Mouse (Mus musculus) neural tube, embryonic 11.5 days (tissue): Measurements from ENCODE around the gene Wasl. TPM values are rescaled to one million over a fixed set of nuclear protein-coding genes. Genes with fewer than 3 reads are reported as not detected.

ENCODE experiments used
- ATAC-seq: fragments of 200-750 bp; cut with Nextera tagmentation; 2 replicates; pipeline ENCODE4 v1.8.0; 2017; ENCODE audit warnings: moderate number of reproducible peaks, mild to moderate bottlenecking, moderate TSS enrichment, moderate library complexity; ENCODE audit not compliant: insufficient read depth, low FRiP score, low TSS enrichment
- DNase-seq: peaks from one replicate; pipeline ENCODE4 v3.0.0-alpha.2; 2015; ENCODE audit warnings: low spot score
- H3K27ac ChIP-seq: fragments of 300-500 bp; sonication (generic); 2 replicates; pipeline ENCODE4 v1.5.1; 2014; ENCODE audit warnings: low read depth, mild to moderate bottlenecking, low read length
- H3K27me3 ChIP-seq: fragments of 300-500 bp; sonication (generic); 2 replicates; pipeline ENCODE4 v1.6.1; 2014; ENCODE audit warnings: mild to moderate bottlenecking, low read length, mixed read lengths; ENCODE audit not compliant: control insufficient read depth, insufficient read depth
- H3K36me3 ChIP-seq: fragments of 300-500 bp; sonication (generic); 2 replicates; pipeline ENCODE4 v1.6.1; 2014; ENCODE audit warnings: mild to moderate bottlenecking, low read length, moderate library complexity, mixed read lengths; ENCODE audit not compliant: control insufficient read depth, insufficient read depth
- H3K4me1 ChIP-seq: fragments of 300-500 bp; sonication (generic); 2 replicates; pipeline ENCODE4 v1.6.1; 2014; ENCODE audit warnings: low read length, mixed read lengths; ENCODE audit not compliant: control insufficient read depth, insufficient read depth
- H3K4me2 ChIP-seq: fragments of 300-500 bp; sonication (generic); 2 replicates; pipeline ENCODE4 v1.6.1; 2014; ENCODE audit warnings: low read depth, mild to moderate bottlenecking, moderate library complexity
- H3K4me3 ChIP-seq: fragments of 300-500 bp; sonication (generic); 2 replicates; pipeline ENCODE4 v1.5.1; 2014; ENCODE audit warnings: low read depth, low read length
- H3K9ac ChIP-seq: fragments of 300-500 bp; sonication (generic); 2 replicates; pipeline ENCODE4 v1.6.1; 2014; ENCODE audit warnings: mild to moderate bottlenecking, low read length
- H3K9me3 ChIP-seq: fragments of 300-500 bp; sonication (generic); 2 replicates; pipeline ENCODE4 v1.6.1; 2016; ENCODE audit warnings: low read length; ENCODE audit not compliant: control insufficient read depth
- WGBS: fragments of 180-500 bp; shearing (Covaris S2); extraction: QIAGEN DNeasy Blood & Tissue Kit; methylation state at CpG from one replicate; pipeline ENCODE4 v1.1.7; 2014; 5-methylcytosine and 5-hydroxymethylcytosine counted together
- polyA plus RNA-seq: library from polyadenylated mRNA; unstranded; fragments of >200 nt; fragmentation: Nextera tagmentation; extraction: Ambion mirVana; gene quantifications from 2 replicates; pipeline ENCODE4 v1.2.1, GENCODE M21; 2014

Wasl gene
- polyA plus RNA-seq, 1 experiment from 2014 or later, result 46.2 TPM

DNA sequence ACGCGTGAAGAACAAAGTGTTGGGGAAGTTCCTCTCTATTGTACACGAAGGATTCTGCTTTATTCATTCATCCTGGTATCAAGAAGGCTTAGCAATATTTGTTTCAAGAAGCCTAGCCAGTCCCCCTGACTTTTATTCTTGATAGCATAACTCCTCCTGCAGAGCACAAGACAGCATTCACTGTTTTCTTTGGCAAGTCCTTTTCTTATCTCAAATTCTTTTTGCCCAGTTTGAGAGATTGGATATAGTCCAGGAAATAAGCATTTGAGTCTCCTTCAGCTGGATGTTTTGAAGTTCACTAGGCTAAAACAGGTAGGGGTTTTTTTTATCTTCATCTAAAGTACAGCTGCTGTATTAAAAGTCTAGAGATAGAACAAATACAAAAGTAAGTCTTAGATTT, 3.0 kb upstream of the Wasl start:
- Histone ChIP-seq H3K36me3 (no peaks in the 10 kb centered on the region), H3K27me3 (no peaks in the 10 kb centered on the region), H3K9me3 (no peaks in the 10 kb centered on the region), H3K4me3 (no peak overlapping the region), H3K4me2 (no peak overlapping the region), H3K9ac (no peak overlapping the region), H3K27ac (no peak overlapping the region), H3K4me1 (0 out of 2 replicates have a peak, but pooled peaks cover 4% of the 10 kb centered on the region)
- no peak for DNase-seq
- WGBS, result 78% methylated on average over 3 of the region's 3 CpGs
- ATAC-seq, result no peak

DNA sequence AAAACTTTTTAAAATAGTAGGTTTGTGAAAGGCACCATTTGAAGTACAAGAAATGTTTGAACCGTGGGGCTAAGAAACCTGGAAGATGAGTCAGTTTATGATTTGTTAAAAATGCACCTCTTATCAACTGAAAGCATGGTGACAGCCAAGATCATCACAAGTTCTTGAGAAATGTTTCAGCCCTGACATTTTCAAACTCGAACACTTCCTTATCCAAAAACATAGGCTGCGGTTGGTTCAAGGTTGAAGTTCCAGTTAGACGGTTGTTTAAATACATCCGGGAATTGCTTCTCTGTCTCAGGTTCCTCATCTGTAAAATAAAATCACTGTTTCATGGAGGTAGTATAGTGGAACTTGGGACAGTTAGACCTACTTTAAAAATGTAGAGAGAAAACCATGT, 1.4 kb upstream of the Wasl start:
- DNase-seq (no peak), ATAC-seq (no peak)
- WGBS, result 94% methylated on average over 5 of the region's 5 CpGs
- Histone ChIP-seq H3K4me2 (no peak overlapping the region), H3K4me3 (no peak overlapping the region), H3K9me3 (no peaks in the 10 kb centered on the region), H3K4me1 (0 out of 2 replicates have a peak, but pooled peaks cover 4% of the 10 kb centered on the region), H3K27ac (no peak overlapping the region), H3K27me3 (no peaks in the 10 kb centered on the region), H3K36me3 (no peaks in the 10 kb centered on the region), H3K9ac (no peak overlapping the region)

- Histone ChIP-seq H3K27ac (peak overlapping the region; percentile 91), H3K4me2 (peak overlapping the region; percentile 83), H3K36me3 (no peaks in the 10 kb centered on the region), H3K9me3 (no peaks in the 10 kb centered on the region), H3K4me3 (peak overlapping the region; percentile 95), H3K27me3 (no peaks in the 10 kb centered on the region), H3K4me1 (0 out of 2 replicates have a peak, but pooled peaks cover 4% of the 10 kb centered on the region), H3K9ac (peak overlapping the region; percentile 78)
- DNase-seq (peak; percentile 55), ATAC-seq (peak; percentile 72)
- under 1% methylated on average over 49 of the region's 58 CpGs for WGBS
Observed at GRCm38 (mm10) chr6:24664133-24664866, 509 bp downstream of the Wasl start.

DNA sequence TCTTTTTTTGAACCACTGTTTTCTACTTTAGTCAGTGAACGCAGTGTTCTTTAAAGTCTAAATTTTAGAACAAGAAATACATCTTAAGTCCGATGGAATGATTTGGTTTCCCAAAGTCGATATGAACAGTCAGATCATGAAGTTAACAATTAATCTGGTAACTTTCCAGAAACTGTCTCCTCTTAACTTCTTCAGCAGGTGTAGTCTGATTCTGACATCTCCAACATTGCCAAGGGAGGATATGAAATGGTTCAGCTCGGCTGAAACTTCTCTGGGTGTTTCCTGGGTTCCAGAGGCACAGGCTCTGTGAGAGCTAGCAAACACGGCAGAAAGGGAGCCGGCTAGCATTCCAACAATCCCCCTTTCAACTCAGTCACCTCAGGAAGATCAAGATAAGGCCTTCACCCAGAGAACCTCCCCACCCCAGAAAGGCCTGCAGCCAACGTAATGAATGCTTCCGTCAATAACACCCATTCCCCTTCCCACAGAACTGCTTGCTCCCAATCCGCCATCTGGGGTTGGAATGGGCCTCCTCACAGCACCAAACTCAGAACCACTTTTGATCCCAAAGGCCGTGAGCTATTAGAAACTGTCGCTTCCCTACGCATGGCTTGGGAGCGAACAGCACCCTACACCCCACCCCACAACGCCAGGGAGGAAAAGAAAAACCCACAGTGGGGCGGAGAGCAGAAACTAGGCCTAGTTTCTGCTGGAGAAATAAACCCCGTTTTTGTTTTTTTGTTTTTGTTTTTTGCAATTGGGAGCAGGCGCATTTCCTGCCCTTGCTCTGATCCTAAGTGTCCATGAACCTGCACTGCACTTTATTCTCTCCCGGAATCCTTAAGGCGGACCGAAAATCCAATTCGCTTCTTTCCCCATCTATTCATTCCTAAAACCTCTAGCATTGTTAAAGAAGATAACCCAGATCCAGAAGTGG, 1.3 kb downstream of the Wasl start:
- 12% methylated on average over 21 of the region's 21 CpGs for WGBS
- Histone ChIP-seq H3K4me3 (peak overlapping the region; percentile 95), H3K27me3 (no peaks in the 10 kb centered on the region), H3K9me3 (no peaks in the 10 kb centered on the region), H3K4me2 (peak overlapping the region; percentile 83), H3K36me3 (no peaks in the 10 kb centered on the region), H3K9ac (peak overlapping the region; percentile 78), H3K4me1 (0 out of 2 replicates have a peak, but pooled peaks cover 4% of the 10 kb centered on the region), H3K27ac (peak overlapping the region; percentile 91; the same call in 1 of the 2 replicates)
- ATAC-seq (no peak), DNase-seq (peak; percentile 20)

- 86% methylated on average over 4 of the region's 4 CpGs for WGBS
- Histone ChIP-seq H3K27ac (no peak overlapping the region), H3K4me3 (no peak overlapping the region), H3K9me3 (no peaks in the 10 kb centered on the region), H3K4me1 (0 out of 2 replicates have a peak, but pooled peaks cover 4% of the 10 kb centered on the region), H3K4me2 (peak overlapping the region; percentile 20; the same call in 1 of the 2 replicates), H3K27me3 (no peaks in the 10 kb centered on the region), H3K36me3 (no peaks in the 10 kb centered on the region), H3K9ac (no peak overlapping the region)
- DNase-seq (no peak), ATAC-seq (no peak)
Observed at GRCm38 (mm10) chr6:24662483-24662882, 2.3 kb downstream of the Wasl start.

DNA sequence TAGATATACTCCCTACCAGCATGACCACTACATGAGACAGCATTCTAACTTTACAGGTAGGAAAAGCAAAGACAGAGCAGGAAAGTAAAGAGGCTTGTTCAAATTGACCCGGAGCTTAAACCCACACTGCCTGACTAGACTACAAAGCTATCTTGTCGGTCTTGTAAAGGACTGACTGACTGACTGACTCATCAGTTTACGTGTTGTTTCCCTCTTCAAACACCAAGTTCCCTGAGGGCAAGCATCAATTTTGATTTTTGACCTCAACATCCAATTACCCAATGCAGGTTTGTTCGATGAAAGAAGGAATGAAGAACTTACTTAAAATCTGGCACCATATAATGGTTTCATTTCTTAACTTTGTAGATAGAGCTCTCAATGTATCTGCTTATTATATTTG, 2.9 kb downstream of the Wasl start:
- ATAC-seq (no peak), DNase-seq (no peak)
- Histone ChIP-seq H3K9me3 (no peaks in the 10 kb centered on the region), H3K36me3 (no peaks in the 10 kb centered on the region), H3K9ac (no peak overlapping the region), H3K4me1 (0 out of 2 replicates have a peak, but pooled peaks cover 4% of the 10 kb centered on the region), H3K4me3 (no peak overlapping the region), H3K27me3 (no peaks in the 10 kb centered on the region), H3K27ac (no peak overlapping the region), H3K4me2 (no peak overlapping the region)
- WGBS, result 89% methylated on average over 4 of the region's 4 CpGs

GRCm38 (mm10) chr6:24657647-24658387, 7.0 kb downstream of the Wasl start:
- Histone ChIP-seq H3K4me3 (no peak overlapping the region), H3K36me3 (no peaks in the 10 kb centered on the region), H3K9ac (no peak overlapping the region), H3K27ac (no peak overlapping the region), H3K27me3 (no peaks in the 10 kb centered on the region), H3K4me2 (no peak overlapping the region), H3K9me3 (no peaks in the 10 kb centered on the region), H3K4me1 (no peaks in the 10 kb centered on the region)
- 58% methylated on average over 10 of the region's 10 CpGs for WGBS
- ATAC-seq (no peak), DNase-seq (no peak)

GRCm38 (mm10) chr6:24656094-24656493, 8.7 kb downstream of the Wasl start:
- ATAC-seq, result no peak
- no peaks in the 10 kb centered on the region for H3K4me1 ChIP-seq
- 84% methylated on average over 1 of the region's 1 CpGs for WGBS
- H3K4me3 ChIP-seq, result no peak overlapping the region
- no peaks in the 10 kb centered on the region for H3K36me3 ChIP-seq
- no peaks in the 10 kb centered on the region for H3K9me3 ChIP-seq
- no peak for DNase-seq
- no peaks in the 10 kb centered on the region for H3K27me3 ChIP-seq
- H3K4me2 ChIP-seq, result no peak overlapping the region
- no peak overlapping the region for H3K27ac ChIP-seq
- H3K9ac ChIP-seq, result no peak overlapping the region
